Mouse (Mus musculus): ENCODE data around the gene Eipr1. TPM values are rescaled to one million over a fixed set of nuclear protein-coding genes. Genes with fewer than 3 reads are reported as not detected.
"Not testable (repeated sequence)": the region's sequence is repeated elsewhere in the genome, so short reads cannot be mapped to it uniquely, and the experiment has no call there.

Eipr1 gene
- polyA plus RNA-seq, 1 experiment from 2014 or later = 87.5 TPM

GRCm38 (mm10) chr12:28724366-28724765 lies 27.2 kb upstream of the Eipr1 start:
- H3K9me3 ChIP-seq (replicated peaks; ENCODE audit: control insufficient read depth, low read length) = no peaks in the 10 kb centered on the region
- no peak overlapping the region for H3K4me3 ChIP-seq (ENCODE audit: low read depth, low read length)
- H3K27ac ChIP-seq (ENCODE audit: low read depth, low read length) = no peak overlapping the region
- no peak overlapping the region for H3K4me2 ChIP-seq (ENCODE audit: low read length)
- ATAC-seq (no peak), DNase-seq (ENCODE audit: low spot score) (no peak)
- no peak overlapping the region for H3K9ac ChIP-seq (ENCODE audit: low read length)
- no peaks in the 10 kb centered on the region for H3K4me1 ChIP-seq (ENCODE audit: control insufficient read depth, insufficient read depth, low read length)
- WGBS = 74% methylated on average over 3 of the region's 3 CpGs
- H3K36me3 ChIP-seq (ENCODE audit: control insufficient read depth, insufficient read depth, low read length) = peaks cover 34% of the 10 kb centered on the region
- no peaks in the 10 kb centered on the region for H3K27me3 ChIP-seq (replicated peaks; ENCODE audit: control insufficient read depth, insufficient read depth, low read length)

DNA sequence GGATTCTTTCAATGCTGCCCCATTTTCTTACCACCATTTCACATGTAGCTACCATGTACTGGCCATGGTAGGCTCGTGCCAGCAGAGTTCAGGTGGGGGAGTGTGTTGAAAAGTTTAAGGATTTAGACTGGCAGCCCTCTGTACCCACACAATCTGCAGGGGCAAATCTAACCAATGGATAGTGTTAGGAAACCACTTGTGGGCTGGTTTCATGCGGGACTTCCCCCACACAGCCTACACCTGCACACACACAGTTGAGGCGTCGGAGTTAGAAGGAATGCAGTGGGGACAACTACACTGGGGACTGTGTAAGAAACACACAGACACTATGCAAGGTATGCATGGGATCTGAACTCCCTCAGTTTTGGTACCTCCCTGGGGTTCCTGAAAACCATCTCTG lies 25.4 kb upstream of the Eipr1 start:
- H3K4me3 ChIP-seq (ENCODE audit: low read depth, low read length) = no peak overlapping the region
- no peak overlapping the region for H3K9ac ChIP-seq (ENCODE audit: low read length)
- no peak overlapping the region for H3K4me2 ChIP-seq (ENCODE audit: low read length)
- H3K4me1 ChIP-seq (ENCODE audit: control insufficient read depth, insufficient read depth, low read length) = no peaks in the 10 kb centered on the region
- H3K27ac ChIP-seq (ENCODE audit: low read depth, low read length) = no peak overlapping the region
- H3K36me3 ChIP-seq (ENCODE audit: control insufficient read depth, insufficient read depth, low read length) = peaks cover 26% of the 10 kb centered on the region
- WGBS = 95% methylated on average over 4 of the region's 4 CpGs
- H3K27me3 ChIP-seq (replicated peaks; ENCODE audit: control insufficient read depth, insufficient read depth, low read length) = no peaks in the 10 kb centered on the region
- H3K9me3 ChIP-seq (replicated peaks; ENCODE audit: control insufficient read depth, low read length) = no peaks in the 10 kb centered on the region
- ATAC-seq (no peak), DNase-seq (ENCODE audit: low spot score) (no peak)

DNA sequence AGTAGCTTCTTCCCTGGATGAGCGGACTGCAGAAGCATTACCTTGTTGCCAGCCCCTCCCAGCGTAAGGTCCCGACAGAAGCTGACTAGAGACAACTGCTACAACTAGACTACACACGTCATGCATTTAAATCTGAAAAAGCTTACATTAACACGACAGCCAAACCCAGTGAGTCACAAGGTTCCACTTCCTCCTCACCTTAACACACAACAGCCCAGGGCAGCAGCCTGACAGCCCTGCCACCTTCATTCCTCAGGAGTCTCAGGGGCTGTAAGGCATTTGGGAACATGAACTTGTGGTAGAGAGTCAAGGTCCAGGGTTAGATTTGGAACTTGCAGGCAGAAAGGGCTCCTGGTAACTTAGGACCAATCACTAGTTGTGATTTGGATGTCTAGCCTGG lies 24.5 kb upstream of the Eipr1 start:
- H3K4me2 ChIP-seq (ENCODE audit: low read length) = no peak overlapping the region
- no peaks in the 10 kb centered on the region for H3K9me3 ChIP-seq (replicated peaks; ENCODE audit: control insufficient read depth, low read length)
- H3K4me1 ChIP-seq (ENCODE audit: control insufficient read depth, insufficient read depth, low read length) = no peaks in the 10 kb centered on the region
- 89% methylated on average over 5 of the region's 5 CpGs for WGBS
- ATAC-seq (no peak), DNase-seq (ENCODE audit: low spot score) (no peak)
- H3K36me3 ChIP-seq (ENCODE audit: control insufficient read depth, insufficient read depth, low read length) = peaks cover 26% of the 10 kb centered on the region
- no peak overlapping the region for H3K27ac ChIP-seq (ENCODE audit: low read depth, low read length)
- H3K9ac ChIP-seq (ENCODE audit: low read length) = no peak overlapping the region
- no peak overlapping the region for H3K4me3 ChIP-seq (ENCODE audit: low read depth, low read length)
- no peaks in the 10 kb centered on the region for H3K27me3 ChIP-seq (replicated peaks; ENCODE audit: control insufficient read depth, insufficient read depth, low read length)

DNA sequence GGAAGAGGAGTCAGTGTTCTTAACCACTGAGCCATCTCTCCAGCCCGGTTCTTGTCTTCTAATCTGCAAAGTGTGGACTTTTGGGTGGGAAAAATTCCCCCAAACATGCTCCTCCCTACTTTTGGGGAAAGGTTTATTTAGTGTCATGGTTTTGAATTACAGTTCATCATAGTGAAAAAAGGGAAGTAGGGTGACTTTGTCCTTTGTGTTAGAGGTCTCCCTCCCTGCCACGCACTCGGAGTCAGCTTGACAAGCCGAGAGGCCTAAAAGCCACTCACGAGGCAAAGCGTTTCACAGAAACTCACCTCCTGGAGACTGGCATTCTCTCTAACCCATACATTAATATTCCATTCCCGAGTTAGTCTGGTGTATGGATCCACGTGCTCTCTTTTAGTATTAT lies 19.0 kb upstream of the Eipr1 start:
- Histone ChIP-seq H3K9me3 (replicated peaks; ENCODE audit: control insufficient read depth, low read length) (no peaks in the 10 kb centered on the region), H3K4me3 (ENCODE audit: low read depth, low read length) (no peak overlapping the region), H3K36me3 (ENCODE audit: control insufficient read depth, insufficient read depth, low read length) (peaks cover 56% of the 10 kb centered on the region), H3K4me1 (ENCODE audit: control insufficient read depth, insufficient read depth, low read length) (no peaks in the 10 kb centered on the region), H3K9ac (ENCODE audit: low read length) (no peak overlapping the region), H3K27me3 (replicated peaks; ENCODE audit: control insufficient read depth, insufficient read depth, low read length) (no peaks in the 10 kb centered on the region), H3K27ac (ENCODE audit: low read depth, low read length) (no peak overlapping the region), H3K4me2 (ENCODE audit: low read length) (no peak overlapping the region)
- WGBS = 94% methylated on average over 8 of the region's 8 CpGs
- DNase-seq (ENCODE audit: low spot score) (no peak), ATAC-seq (no peak)

DNA sequence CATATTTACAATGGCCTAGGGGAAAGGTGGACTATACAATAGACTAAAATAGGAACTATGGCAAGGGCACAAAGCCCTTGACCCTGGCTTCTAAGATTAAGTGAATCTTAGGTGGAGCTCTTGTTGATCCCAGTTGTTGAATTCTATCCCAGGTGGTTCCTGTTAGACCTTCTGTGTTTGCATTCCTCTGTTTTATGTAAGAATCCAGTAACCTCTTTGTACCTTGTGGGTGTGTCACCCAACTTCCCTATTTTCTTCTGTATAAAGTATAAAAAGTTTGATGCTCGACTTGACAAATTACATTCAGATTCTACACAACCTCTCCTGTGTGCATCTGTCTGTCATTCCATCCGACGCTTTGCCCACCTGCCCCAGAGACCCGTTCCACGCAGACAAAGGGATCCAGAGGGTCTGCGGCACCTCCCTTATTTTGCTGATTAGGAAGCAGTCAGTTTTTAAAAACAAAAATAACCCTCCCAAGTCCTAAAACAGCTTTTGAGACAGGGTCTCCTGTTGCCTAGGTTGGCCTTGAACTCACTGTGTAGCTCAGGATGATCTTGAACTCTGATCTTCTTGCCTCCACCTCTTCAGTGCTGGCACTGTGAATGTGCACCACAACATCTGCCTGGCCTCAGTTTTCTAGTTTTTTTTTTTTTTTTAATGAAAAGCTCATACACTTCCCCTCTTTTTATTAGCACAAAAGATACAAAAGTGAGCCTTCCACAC lies 17.9 kb upstream of the Eipr1 start:
- H3K4me3 ChIP-seq (ENCODE audit: low read depth, low read length); H3K9me3 ChIP-seq (replicated peaks; ENCODE audit: control insufficient read depth, low read length); ATAC-seq; H3K4me2 ChIP-seq (ENCODE audit: low read length); H3K27ac ChIP-seq (ENCODE audit: low read depth, low read length); H3K9ac ChIP-seq (ENCODE audit: low read length); DNase-seq (ENCODE audit: low spot score); H3K27me3 ChIP-seq (replicated peaks; ENCODE audit: control insufficient read depth, insufficient read depth, low read length); H3K4me1 ChIP-seq (ENCODE audit: control insufficient read depth, insufficient read depth, low read length): not testable (repeated sequence)
- H3K36me3 ChIP-seq (ENCODE audit: control insufficient read depth, insufficient read depth, low read length) = peaks cover 51% of the 10 kb centered on the region
- 97% methylated on average over 6 of the region's 6 CpGs for WGBS

GRCm38 (mm10) chr12:28734271-28734670 lies 17.3 kb upstream of the Eipr1 start:
- Histone ChIP-seq H3K9ac (ENCODE audit: low read length) (no peak overlapping the region), H3K4me1 (ENCODE audit: control insufficient read depth, insufficient read depth, low read length) (no peaks in the 10 kb centered on the region), H3K9me3 (replicated peaks; ENCODE audit: control insufficient read depth, low read length) (no peaks in the 10 kb centered on the region), H3K4me2 (ENCODE audit: low read length) (no peak overlapping the region), H3K4me3 (ENCODE audit: low read depth, low read length) (no peak overlapping the region), H3K27me3 (replicated peaks; ENCODE audit: control insufficient read depth, insufficient read depth, low read length) (no peaks in the 10 kb centered on the region), H3K36me3 (ENCODE audit: control insufficient read depth, insufficient read depth, low read length) (peaks cover 49% of the 10 kb centered on the region), H3K27ac (ENCODE audit: low read depth, low read length) (no peak overlapping the region)
- whole genome bisulfite sequencing = 97% methylated on average over 1 of the region's 1 CpGs
- DNase-seq (ENCODE audit: low spot score) (no peak), ATAC-seq (no peak)

GRCm38 (mm10) chr12:28735293-28735692 lies 16.3 kb upstream of the Eipr1 start:
- Histone ChIP-seq H3K4me2 (ENCODE audit: low read length) (no peak overlapping the region), H3K4me3 (ENCODE audit: low read depth, low read length) (no peak overlapping the region), H3K27me3 (replicated peaks; ENCODE audit: control insufficient read depth, insufficient read depth, low read length) (no peaks in the 10 kb centered on the region), H3K36me3 (ENCODE audit: control insufficient read depth, insufficient read depth, low read length) (peaks cover 49% of the 10 kb centered on the region), H3K27ac (ENCODE audit: low read depth, low read length) (no peak overlapping the region), H3K4me1 (ENCODE audit: control insufficient read depth, insufficient read depth, low read length) (no peaks in the 10 kb centered on the region), H3K9me3 (replicated peaks; ENCODE audit: control insufficient read depth, low read length) (no peaks in the 10 kb centered on the region), H3K9ac (ENCODE audit: low read length) (no peak overlapping the region)
- DNase-seq (ENCODE audit: low spot score) = no peak
- 86% methylated on average over 3 of the region's 3 CpGs for WGBS
- no peak for ATAC-seq

GRCm38 (mm10) chr12:28743328-28743727 lies 8.3 kb upstream of the Eipr1 start:
- H3K27ac ChIP-seq (ENCODE audit: low read depth, low read length) = no peak overlapping the region
- peaks cover 37% of the 10 kb centered on the region for H3K36me3 ChIP-seq (ENCODE audit: control insufficient read depth, insufficient read depth, low read length)
- no peak overlapping the region for H3K9ac ChIP-seq (ENCODE audit: low read length)
- H3K4me1 ChIP-seq (ENCODE audit: control insufficient read depth, insufficient read depth, low read length) = no peaks in the 10 kb centered on the region
- H3K4me3 ChIP-seq (ENCODE audit: low read depth, low read length) = no peak overlapping the region
- WGBS = 83% methylated on average over 3 of the region's 3 CpGs
- no peak for ATAC-seq
- DNase-seq (ENCODE audit: low spot score) = no peak
- H3K9me3 ChIP-seq (replicated peaks; ENCODE audit: control insufficient read depth, low read length) = no peaks in the 10 kb centered on the region
- no peaks in the 10 kb centered on the region for H3K27me3 ChIP-seq (replicated peaks; ENCODE audit: control insufficient read depth, insufficient read depth, low read length)
- H3K4me2 ChIP-seq (ENCODE audit: low read length) = no peak overlapping the region

- H3K27ac ChIP-seq (ENCODE audit: low read depth, low read length) = no peak within 1 kb of the TSS
- H3K9me3 ChIP-seq (replicated peaks; ENCODE audit: control insufficient read depth, low read length) = no peaks in the 10 kb centered on the region
- peak within 1 kb of the TSS; percentile 95 for H3K4me2 ChIP-seq (ENCODE audit: low read length)
- peak within 1 kb of the TSS; percentile 83 for H3K4me3 ChIP-seq (ENCODE audit: low read depth, low read length)
- H3K9ac ChIP-seq (ENCODE audit: low read length) = peak within 1 kb of the TSS; percentile 84
- no peaks in the 10 kb centered on the region for H3K27me3 ChIP-seq (replicated peaks; ENCODE audit: control insufficient read depth, insufficient read depth, low read length)
- H3K4me1 ChIP-seq (ENCODE audit: control insufficient read depth, insufficient read depth, low read length) = peaks cover 10% of the 10 kb centered on the region
- ATAC-seq (peak; percentile 93), DNase-seq (ENCODE audit: low spot score) (peak; percentile 96)
- WGBS = 2% methylated on average over 41 of the region's 41 CpGs
- peaks cover 22% of the 10 kb centered on the region for H3K36me3 ChIP-seq (ENCODE audit: control insufficient read depth, insufficient read depth, low read length)
Observed at GRCm38 (mm10) chr12:28750021-28750633, 1.5 kb upstream of the Eipr1 start, which contains the start of gene Trappc12. TSS of gene Trappc12 (minus strand) at chr12:28750472.
